Mouse (Mus musculus) retina, postnatal 7 days (tissue): ENCODE measurements around the gene Pgap1.

Experiments
- DNase-seq: peaks from one replicate; pipeline ENCODE4 v3.0.0-alpha.2; 2012; ENCODE audit warnings: low read depth, low spot score

Gene Pgap1

GRCm38 (mm10) chr1:54557301-54558229 lies at the start of gene Pgap1:
Gene Pgap1 (minus strand): TSS chr1:54557684.
- peak; percentile 85 for DNase-seq

GRCm38 (mm10) chr1:54606936-54607335 lies 49.5 kb upstream of the Pgap1 start:
- DNase-seq = no peak

- DNase-seq = no peak
Observed at GRCm38 (mm10) chr1:54601692-54602091, 44.2 kb upstream of the Pgap1 start.

- no peak for DNase-seq
Observed at GRCm38 (mm10) chr1:54600275-54600674, 42.8 kb upstream of the Pgap1 start.

- DNase-seq = no peak
Observed at GRCm38 (mm10) chr1:54597594-54598217, 40.2 kb upstream of the Pgap1 start.

- DNase-seq = no peak
Observed at GRCm38 (mm10) chr1:54596151-54596550, 38.7 kb upstream of the Pgap1 start.

- DNase-seq = no peak
Observed at GRCm38 (mm10) chr1:54587076-54587475, 29.6 kb upstream of the Pgap1 start.

- no peak for DNase-seq
Observed at GRCm38 (mm10) chr1:54585971-54586555, 28.6 kb upstream of the Pgap1 start.

GRCm38 (mm10) chr1:54585278-54585846 lies 27.9 kb upstream of the Pgap1 start:
- no peak for DNase-seq

GRCm38 (mm10) chr1:54584588-54585277 lies 27.2 kb upstream of the Pgap1 start:
- no peak for DNase-seq

- DNase-seq = no peak
Observed at GRCm38 (mm10) chr1:54578358-54579184, 21.1 kb upstream of the Pgap1 start.

- DNase-seq = no peak
Observed at GRCm38 (mm10) chr1:54569102-54569501, 11.6 kb upstream of the Pgap1 start.

- DNase-seq = no peak
Observed at GRCm38 (mm10) chr1:54563923-54564322, 6.4 kb upstream of the Pgap1 start.

- DNase-seq = no peak
Observed at GRCm38 (mm10) chr1:54556586-54557221, 780 bp downstream of the Pgap1 start.

GRCm38 (mm10) chr1:54555364-54556140 lies 1.9 kb downstream of the Pgap1 start:
- no peak for DNase-seq

GRCm38 (mm10) chr1:54552621-54553020 lies 4.9 kb downstream of the Pgap1 start:
- DNase-seq = no peak

GRCm38 (mm10) chr1:54545200-54545599 lies 12.3 kb downstream of the Pgap1 start:
- no peak for DNase-seq

GRCm38 (mm10) chr1:54542920-54543319 lies 14.6 kb downstream of the Pgap1 start:
- DNase-seq = no peak

GRCm38 (mm10) chr1:54531170-54531569 lies 26.3 kb downstream of the Pgap1 start:
- DNase-seq = no peak
